Mouse (Mus musculus) limb, embryonic 12.5 days (tissue): ENCODE data around the gene Foxo6. TPM values are rescaled to one million over a fixed set of nuclear protein-coding genes. Genes with fewer than 3 reads are reported as not detected.

Source experiments
- ATAC-seq: fragments of 200-750 bp; cut with Nextera tagmentation; 2 replicates; pipeline ENCODE4 v1.8.0; 2017; ENCODE audit warnings: low read depth, moderate TSS enrichment; ENCODE audit not compliant: insufficient number of reproducible peaks, insufficient read depth, low FRiP score, low TSS enrichment
- H3K27ac ChIP-seq: fragments of 300-500 bp; sonication (generic); 2 replicates; pipeline ENCODE4 v1.5.1; 2016; ENCODE audit warnings: mild to moderate bottlenecking, moderate library complexity
- H3K27me3 ChIP-seq: fragments of 300-500 bp; sonication (generic); 2 replicates; pipeline ENCODE4 v1.6.1; 2016; ENCODE audit warnings: mild to moderate bottlenecking, moderate library complexity
- H3K36me3 ChIP-seq: fragments of 300-500 bp; sonication (generic); 2 replicates; pipeline ENCODE4 v1.6.1; 2016; ENCODE audit warnings: mild to moderate bottlenecking, moderate library complexity
- H3K4me1 ChIP-seq: fragments of 300-500 bp; sonication (generic); replicated peaks from 2 replicates; pipeline ENCODE4 v1.6.1; 2016
- H3K4me2 ChIP-seq: fragments of 300-500 bp; sonication (generic); 2 replicates; pipeline ENCODE4 v1.6.1; 2016; ENCODE audit warnings: mild to moderate bottlenecking, moderate library complexity
- H3K4me3 ChIP-seq: fragments of 300-500 bp; sonication (generic); replicated peaks from 2 replicates; pipeline ENCODE4 v1.5.1; 2016; ENCODE audit warnings: mild to moderate bottlenecking
- H3K9ac ChIP-seq: fragments of 300-500 bp; sonication (generic); replicated peaks from 2 replicates; pipeline ENCODE4 v1.6.1; 2016; ENCODE audit warnings: mild to moderate bottlenecking, moderate library complexity
- H3K9me3 ChIP-seq: fragments of 300-500 bp; sonication (generic); 2 replicates; pipeline ENCODE4 v1.6.1; 2016; ENCODE audit warnings: mild to moderate bottlenecking, moderate library complexity
- WGBS: fragments of 180-500 bp; shearing (Covaris S2); methylation state at CpG from one replicate; pipeline ENCODE4 v1.1.7; 2016; 5-methylcytosine and 5-hydroxymethylcytosine counted together
- polyA plus RNA-seq: library from polyadenylated mRNA; unstranded; fragments of >200 nt; fragmentation: Nextera tagmentation; extraction: Ambion mirVana; gene quantifications from 2 replicates; pipeline ENCODE4 v1.2.1, GENCODE M21; 2016

Gene Foxo6
- polyA plus RNA-seq, 1 experiment from 2014 or later, result 0.10 TPM

DNA sequence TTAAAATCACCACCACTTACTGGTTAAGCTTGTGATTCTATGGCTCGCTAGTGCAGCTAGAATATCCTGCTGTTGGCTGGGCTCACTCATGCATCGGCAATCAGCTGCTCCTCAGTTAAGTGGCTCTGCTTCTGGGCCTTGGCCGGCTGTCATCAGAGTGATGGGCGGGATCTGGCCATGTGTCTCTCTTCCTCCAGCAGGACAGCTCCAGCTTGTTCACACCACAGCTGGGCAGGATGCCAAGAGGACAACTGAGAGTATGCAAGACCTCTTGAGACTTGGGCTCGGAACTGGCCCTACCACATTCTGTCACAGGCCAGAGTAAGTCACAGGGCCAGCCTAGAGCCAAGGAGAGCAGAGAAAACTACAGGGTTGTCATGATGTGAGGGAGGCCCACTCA is 39.7 kb downstream of the Foxo6 start:
- 0 out of 2 replicates have a peak, but pooled peaks cover 6% of the 10 kb centered on the region for H3K27me3 ChIP-seq
- H3K4me2 ChIP-seq, result no peak overlapping the region
- no peaks in the 10 kb centered on the region for H3K9me3 ChIP-seq
- WGBS, result 48% methylated on average over 5 of the region's 5 CpGs
- ATAC-seq, result no peak
- no peak overlapping the region for H3K27ac ChIP-seq
- H3K4me1 ChIP-seq, result peaks cover 33% of the 10 kb centered on the region
- H3K9ac ChIP-seq, result no peak overlapping the region
- H3K36me3 ChIP-seq, result no peaks in the 10 kb centered on the region
- H3K4me3 ChIP-seq, result no peak overlapping the region

DNA sequence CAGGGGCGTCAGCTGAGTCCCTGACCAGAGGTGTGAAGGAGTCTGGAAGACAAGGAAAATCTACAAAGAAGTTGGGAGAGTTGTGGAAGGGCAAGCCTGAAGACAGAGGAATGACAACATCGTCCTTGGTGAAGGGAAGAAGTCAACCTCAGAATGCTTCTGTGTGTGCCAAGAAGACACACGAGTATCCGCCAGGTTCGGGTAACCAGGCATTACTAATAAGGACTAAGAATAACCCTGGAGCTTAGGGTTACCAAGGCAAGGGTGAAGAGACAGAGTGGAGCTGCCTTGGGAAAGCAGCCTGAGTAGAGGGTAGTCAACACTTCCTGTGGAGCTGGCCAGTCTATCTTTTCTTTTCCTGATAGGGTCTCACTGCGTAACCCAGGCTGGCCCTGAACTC is 41.1 kb downstream of the Foxo6 start:
- 86% methylated on average over 6 of the region's 6 CpGs for WGBS
- H3K27me3 ChIP-seq, result peaks cover 13% of the 10 kb centered on the region; the same call in 1 of the 2 replicates

DNA sequence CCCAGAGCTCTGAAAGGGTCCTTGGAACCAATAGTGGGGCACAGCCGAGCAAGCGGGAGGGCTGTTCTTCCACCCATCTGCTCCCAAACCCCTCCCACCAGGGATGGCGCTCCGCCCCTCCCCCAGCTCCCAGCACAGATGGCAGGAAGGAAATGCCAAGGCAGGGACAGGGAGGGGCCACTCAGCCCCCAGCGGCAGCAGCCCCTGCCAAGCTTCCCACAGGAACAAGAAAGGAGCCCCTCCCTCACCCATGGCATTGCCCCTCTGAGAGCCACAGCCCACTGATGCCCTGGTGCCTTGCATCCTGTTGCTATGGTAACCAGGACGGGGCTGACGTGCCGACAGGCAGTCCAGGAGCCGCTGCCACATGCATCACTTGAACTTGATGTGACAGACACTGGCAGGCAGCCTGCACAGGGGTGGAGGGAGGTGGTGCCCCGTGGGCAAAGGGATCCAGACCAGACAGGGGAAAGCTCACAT is 44.3 kb downstream of the Foxo6 start:
- H3K27me3 ChIP-seq, result peaks cover 27% of the 10 kb centered on the region; the same call in 1 of the 2 replicates
- H3K27ac ChIP-seq, result no peak overlapping the region; the same call in 1 of the 2 replicates
- no peak overlapping the region for H3K4me3 ChIP-seq
- no peaks in the 10 kb centered on the region for H3K9me3 ChIP-seq
- H3K9ac ChIP-seq, result no peak overlapping the region
- H3K36me3 ChIP-seq, result no peaks in the 10 kb centered on the region
- ATAC-seq, result no peak; the same call in 1 of the 2 replicates
- WGBS, result 1% methylated on average over 10 of the region's 10 CpGs
- H3K4me2 ChIP-seq, result peak overlapping the region; percentile 43; the same call in 1 of the 2 replicates
- peaks cover 9% of the 10 kb centered on the region for H3K4me1 ChIP-seq

More for the DNA sequence above, 41.1 kb downstream of the Foxo6 start:
- H3K4me1 ChIP-seq, result peaks cover 23% of the 10 kb centered on the region
- H3K4me2 ChIP-seq, result no peak overlapping the region
- H3K9me3 ChIP-seq, result no peaks in the 10 kb centered on the region
- H3K4me3 ChIP-seq, result no peak overlapping the region
- H3K9ac ChIP-seq, result no peak overlapping the region
- no peak overlapping the region for H3K27ac ChIP-seq
- ATAC-seq, result no peak
- H3K36me3 ChIP-seq, result no peaks in the 10 kb centered on the region

DNA sequence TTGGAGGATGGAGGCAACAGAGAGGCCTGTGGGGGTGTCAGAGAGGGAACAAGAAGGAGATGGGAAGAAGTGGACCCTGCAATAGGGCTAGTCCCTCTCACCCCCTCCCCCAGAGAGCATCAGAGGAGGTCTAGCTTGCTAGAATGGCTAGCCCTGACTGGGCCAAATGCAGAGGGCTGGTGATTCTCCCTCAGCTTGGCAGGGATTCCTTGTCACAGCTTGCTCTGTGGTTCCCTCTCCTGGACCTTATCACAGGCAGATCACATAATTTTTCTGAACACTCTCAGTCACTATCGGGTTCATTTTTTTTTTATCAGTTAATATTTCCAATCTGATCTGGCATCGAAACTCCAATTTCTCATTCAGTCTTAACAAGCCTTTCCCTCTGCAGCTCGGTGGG is 46.0 kb downstream of the Foxo6 start:
- Histone ChIP-seq H3K9ac (no peak overlapping the region), H3K36me3 (no peaks in the 10 kb centered on the region), H3K4me1 (peaks cover 17% of the 10 kb centered on the region), H3K27ac (no peak overlapping the region), H3K4me3 (no peak overlapping the region), H3K9me3 (no peaks in the 10 kb centered on the region), H3K4me2 (no peak overlapping the region), H3K27me3 (peaks cover 27% of the 10 kb centered on the region; the same call in 1 of the 2 replicates)
- ATAC-seq, result no peak
- 63% methylated on average over 3 of the region's 3 CpGs for WGBS

DNA sequence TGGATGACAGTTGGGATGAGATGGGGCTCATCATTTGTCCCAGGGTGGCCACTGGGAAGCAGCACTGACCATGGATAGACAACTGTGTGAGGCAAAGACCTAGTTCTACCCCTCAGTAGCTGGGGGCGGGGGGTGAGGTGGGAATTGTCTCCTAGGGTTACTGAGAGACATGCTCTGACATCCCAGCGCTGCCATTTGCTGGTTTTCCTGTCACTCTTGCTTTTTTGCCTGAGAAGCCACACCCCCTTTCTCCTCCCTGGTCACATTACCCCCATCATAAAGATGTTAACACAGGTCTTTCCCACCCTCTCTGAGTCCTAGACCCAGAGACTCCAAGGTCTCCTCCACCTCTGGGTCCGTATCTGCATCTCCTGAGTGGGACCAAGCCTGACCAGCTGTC is 47.7 kb downstream of the Foxo6 start:
- no peak overlapping the region for H3K27ac ChIP-seq
- H3K27me3 ChIP-seq, result peaks cover 27% of the 10 kb centered on the region; the same call in 1 of the 2 replicates
- WGBS, result 52% methylated on average over 3 of the region's 3 CpGs

DNA sequence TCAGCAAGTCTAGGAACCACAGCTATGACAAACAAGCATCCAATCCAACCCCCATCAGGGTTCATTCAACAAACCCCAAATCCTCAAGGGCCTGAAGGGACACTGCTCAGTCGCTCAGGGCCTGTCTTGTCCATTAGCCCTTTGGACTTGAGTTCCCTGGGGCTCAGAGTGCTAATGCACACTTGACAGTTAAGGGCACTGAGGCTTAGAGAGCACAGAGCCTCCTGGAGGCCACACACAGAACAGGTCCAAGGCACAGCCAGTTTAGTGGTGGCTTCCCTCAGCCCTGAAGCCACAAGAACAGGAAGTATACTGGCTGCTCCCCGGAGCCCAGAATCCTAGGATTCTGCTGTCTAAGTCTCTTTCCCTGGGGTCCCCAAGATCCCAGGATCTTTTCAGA is 53.9 kb downstream of the Foxo6 start:
- Histone ChIP-seq H3K4me2 (no peak overlapping the region), H3K4me3 (no peak overlapping the region), H3K4me1 (peaks cover 19% of the 10 kb centered on the region; the same call in 1 of the 2 replicates), H3K9me3 (no peaks in the 10 kb centered on the region), H3K9ac (no peak overlapping the region), H3K36me3 (no peaks in the 10 kb centered on the region), H3K27me3 (no peaks in the 10 kb centered on the region; the same call in 1 of the 2 replicates), H3K27ac (no peak overlapping the region)
- 61% methylated on average over 2 of the region's 2 CpGs for WGBS
- no peak for ATAC-seq

More for the DNA sequence above, 47.7 kb downstream of the Foxo6 start:
- H3K4me1 ChIP-seq, result peaks cover 17% of the 10 kb centered on the region
- H3K4me2 ChIP-seq, result no peak overlapping the region
- H3K9me3 ChIP-seq, result no peaks in the 10 kb centered on the region
- H3K4me3 ChIP-seq, result no peak overlapping the region
- ATAC-seq, result no peak
- H3K36me3 ChIP-seq, result no peaks in the 10 kb centered on the region
- H3K9ac ChIP-seq, result no peak overlapping the region

DNA sequence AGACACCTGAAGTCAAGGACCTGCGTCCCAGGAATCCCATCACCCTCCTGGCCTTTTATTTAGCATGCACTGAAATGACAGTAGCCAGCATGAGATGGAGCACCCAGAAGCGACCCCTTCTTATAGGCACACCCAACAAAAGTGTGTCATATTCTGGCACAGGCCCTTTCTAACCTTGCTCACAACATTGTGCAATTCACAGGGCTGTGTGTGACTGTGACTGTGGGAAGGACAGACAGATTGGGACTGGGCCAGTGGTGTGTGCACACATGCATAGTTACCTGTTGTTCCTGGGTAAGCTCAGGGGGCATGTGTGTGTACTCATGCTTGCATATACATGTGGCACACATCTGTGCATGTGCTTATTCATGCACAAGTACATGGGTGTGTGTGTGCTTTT is 54.6 kb downstream of the Foxo6 start:
- Histone ChIP-seq H3K4me1 (peaks cover 16% of the 10 kb centered on the region; the same call in 1 of the 2 replicates), H3K9me3 (no peaks in the 10 kb centered on the region), H3K36me3 (no peaks in the 10 kb centered on the region), H3K27me3 (no peaks in the 10 kb centered on the region; the same call in 1 of the 2 replicates), H3K4me2 (no peak overlapping the region), H3K4me3 (no peak overlapping the region), H3K27ac (no peak overlapping the region), H3K9ac (no peak overlapping the region)
- ATAC-seq, result no peak
- WGBS, result 75% methylated on average over 2 of the region's 2 CpGs

DNA sequence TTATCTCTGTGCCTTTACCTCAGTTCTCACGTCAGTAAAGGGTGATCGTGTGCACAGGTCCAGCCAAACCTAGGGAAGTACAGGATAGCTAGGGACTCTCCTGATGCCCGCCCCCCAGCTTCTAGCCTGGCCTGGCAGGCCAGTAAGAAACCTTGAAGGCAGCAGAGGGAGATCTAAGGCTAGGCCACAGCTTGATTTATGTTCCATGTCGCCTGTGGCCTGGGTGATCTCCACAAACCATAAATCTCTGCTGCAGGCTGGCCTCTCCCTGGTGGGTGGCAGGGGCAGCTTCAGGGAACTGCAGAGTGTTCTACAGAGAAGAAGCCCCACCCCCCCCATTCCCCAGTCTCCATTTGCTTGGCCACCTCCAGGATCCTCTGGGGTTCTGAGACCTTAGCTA is 55.2 kb downstream of the Foxo6 start:
- Histone ChIP-seq H3K36me3 (no peaks in the 10 kb centered on the region), H3K4me1 (peaks cover 11% of the 10 kb centered on the region; the same call in 1 of the 2 replicates), H3K27me3 (no peaks in the 10 kb centered on the region; the same call in 1 of the 2 replicates), H3K9me3 (no peaks in the 10 kb centered on the region), H3K9ac (no peak overlapping the region), H3K4me2 (no peak overlapping the region), H3K27ac (no peak overlapping the region), H3K4me3 (no peak overlapping the region)
- no peak for ATAC-seq
- WGBS, result 19% methylated on average over 4 of the region's 4 CpGs

DNA sequence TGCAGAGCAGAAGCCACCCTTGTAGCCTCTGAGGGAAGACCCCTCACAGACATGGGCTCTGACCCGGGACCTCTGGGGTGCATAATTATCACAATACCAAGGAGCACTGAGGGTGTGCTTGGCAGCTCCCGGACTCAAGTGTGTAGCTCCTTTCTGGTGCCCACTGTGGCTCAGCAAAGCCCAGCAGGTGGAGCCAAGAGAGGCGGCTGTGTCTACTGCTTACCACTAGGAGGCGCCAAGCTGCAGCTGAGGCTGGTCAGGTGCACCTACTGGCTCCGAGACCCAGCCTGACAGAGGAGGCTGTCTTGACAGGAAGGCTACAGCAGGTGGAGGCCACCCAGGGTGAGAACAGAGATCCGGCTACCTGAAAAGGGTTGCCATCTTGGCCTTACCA is 56.9 kb downstream of the Foxo6 start:
- no peak for ATAC-seq
- H3K4me3 ChIP-seq, result no peak overlapping the region
- no peaks in the 10 kb centered on the region for H3K36me3 ChIP-seq
- H3K9me3 ChIP-seq, result no peaks in the 10 kb centered on the region
- peaks cover 10% of the 10 kb centered on the region; the same call in 1 of the 2 replicates for H3K4me1 ChIP-seq
- WGBS, result 16% methylated on average over 6 of the region's 6 CpGs
- H3K27ac ChIP-seq, result no peak overlapping the region
- H3K4me2 ChIP-seq, result no peak overlapping the region
- H3K9ac ChIP-seq, result no peak overlapping the region
- no peaks in the 10 kb centered on the region; the same call in 1 of the 2 replicates for H3K27me3 ChIP-seq

DNA sequence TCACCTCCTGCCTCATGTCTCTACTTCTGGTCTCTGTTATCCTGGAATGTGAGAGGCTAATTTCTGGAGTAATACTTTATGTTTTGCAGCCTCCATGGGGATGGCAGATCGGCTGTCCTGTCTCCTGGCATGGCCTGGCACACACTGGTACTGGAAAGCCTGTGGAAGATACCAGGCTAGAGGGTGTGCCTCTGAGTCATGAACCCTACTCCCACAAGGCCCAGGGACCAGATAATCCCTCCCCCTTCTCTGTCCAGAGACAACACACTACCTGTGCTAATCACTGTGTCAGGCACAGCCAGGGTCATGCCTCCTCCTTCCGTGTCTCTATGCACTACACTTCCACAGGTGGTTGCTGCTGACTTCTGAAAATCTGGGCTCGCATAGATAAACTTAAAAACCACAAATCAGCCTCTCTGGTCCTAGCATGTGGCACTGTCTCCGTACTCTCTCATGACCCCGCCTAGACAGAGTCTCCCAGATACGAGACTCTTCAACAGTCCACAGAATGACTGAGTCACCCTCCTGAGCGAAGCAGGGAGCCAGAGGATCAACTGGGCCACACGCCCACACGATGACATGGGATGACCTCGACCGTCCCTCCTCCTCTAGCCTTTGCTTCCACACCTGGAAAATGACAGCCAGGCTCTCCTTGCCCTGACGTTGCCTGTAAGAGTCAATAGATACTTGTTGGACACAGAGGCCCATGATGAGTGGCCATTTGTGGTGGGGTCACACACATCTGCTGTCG is 57.5 kb downstream of the Foxo6 start:
- no peak for ATAC-seq
- 79% methylated on average over 13 of the region's 13 CpGs for WGBS
- no peaks in the 10 kb centered on the region; the same call in 1 of the 2 replicates for H3K27me3 ChIP-seq
- H3K4me3 ChIP-seq, result no peak overlapping the region
- no peak overlapping the region for H3K9ac ChIP-seq
- no peak overlapping the region for H3K27ac ChIP-seq
- no peak overlapping the region for H3K4me2 ChIP-seq
- no peaks in the 10 kb centered on the region for H3K9me3 ChIP-seq
- peaks cover 10% of the 10 kb centered on the region; the same call in 1 of the 2 replicates for H3K4me1 ChIP-seq
- no peaks in the 10 kb centered on the region for H3K36me3 ChIP-seq

DNA sequence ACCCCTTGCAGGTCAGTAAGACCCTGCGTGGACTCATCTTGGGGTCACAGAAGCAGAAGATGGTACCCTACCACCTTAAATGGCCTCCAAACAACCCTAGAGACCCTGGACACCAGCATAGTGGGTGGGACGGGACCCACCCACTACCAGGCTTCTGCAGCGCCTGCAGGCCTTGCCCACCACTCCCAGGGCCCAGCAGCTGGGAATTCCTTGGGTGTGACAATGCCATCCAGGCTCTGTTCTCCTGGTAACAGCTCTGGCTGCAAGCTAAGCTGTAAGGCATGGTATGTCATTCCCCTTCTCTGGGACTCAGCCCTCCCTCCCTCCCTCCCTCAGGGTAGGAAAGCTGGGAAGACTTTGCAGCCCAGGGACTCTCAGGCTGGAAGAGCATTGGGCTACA is 58.5 kb downstream of the Foxo6 start:
- no peak for ATAC-seq
- Histone ChIP-seq H3K4me1 (peaks cover 10% of the 10 kb centered on the region; the same call in 1 of the 2 replicates), H3K4me3 (no peak overlapping the region), H3K27ac (no peak overlapping the region), H3K9ac (no peak overlapping the region), H3K4me2 (no peak overlapping the region), H3K36me3 (no peaks in the 10 kb centered on the region), H3K9me3 (no peaks in the 10 kb centered on the region), H3K27me3 (no peaks in the 10 kb centered on the region; the same call in 1 of the 2 replicates)
- 86% methylated on average over 3 of the region's 3 CpGs for whole genome bisulfite sequencing
